Mouse (Mus musculus) erythroblast, embryonic 14.5 days (primary cell): ENCODE results near the gene Inpp5a.

ENCODE experiments used
- GATA1 ChIP-seq: IDR thresholded peaks from 2 replicates; pipeline ENCODE4 v1.6.1; 2012; ENCODE audit warnings: low read length, inconsistent platforms, mixed read lengths
- TAL1 ChIP-seq: IDR thresholded peaks from 3 replicates; pipeline ENCODE4 v1.6.1; 2012; ENCODE audit warnings: low read length, inconsistent platforms, mixed read lengths

DNA sequence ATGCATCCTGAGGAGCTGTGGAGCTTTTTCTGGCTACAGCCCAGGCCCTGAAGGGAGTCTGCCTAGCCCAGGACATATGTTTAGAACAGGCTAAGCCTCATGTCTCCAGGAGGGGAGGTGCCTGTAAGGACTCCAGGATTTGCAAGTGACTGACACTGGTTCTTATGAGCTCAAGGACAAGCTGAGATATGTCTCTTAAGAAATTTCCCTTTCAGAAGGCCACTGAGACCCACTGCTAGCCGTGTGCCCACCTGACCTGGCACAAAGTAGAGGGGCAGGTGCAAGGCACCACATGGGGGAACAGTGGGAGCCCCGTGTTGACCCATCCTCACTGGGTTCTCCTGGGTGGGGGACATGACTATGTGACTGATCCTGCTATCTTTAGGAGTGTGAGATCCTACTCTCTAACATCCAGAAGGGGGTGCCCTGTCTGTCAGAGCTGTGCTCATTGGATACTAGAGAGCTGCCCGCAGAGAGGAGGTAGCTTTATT lies 100.9 kb downstream of the Inpp5a start:
- TF ChIP-seq GATA1 (no peak), TAL1 (no peak)
